Mouse (Mus musculus) spleen, postnatal 10 days (tissue): Measurements from ENCODE around the gene Meis2.
A peak's percentile ranks its signal among the peaks of the same experiment; 100 is the strongest.

Experiments
- DNase-seq, 2 experiments: peaks; one replicate each; pipeline ENCODE4 v3.0.0; 2021 to 2022; ENCODE audit warnings: low spot score in 2 of 2

Gene Meis2

DNA sequence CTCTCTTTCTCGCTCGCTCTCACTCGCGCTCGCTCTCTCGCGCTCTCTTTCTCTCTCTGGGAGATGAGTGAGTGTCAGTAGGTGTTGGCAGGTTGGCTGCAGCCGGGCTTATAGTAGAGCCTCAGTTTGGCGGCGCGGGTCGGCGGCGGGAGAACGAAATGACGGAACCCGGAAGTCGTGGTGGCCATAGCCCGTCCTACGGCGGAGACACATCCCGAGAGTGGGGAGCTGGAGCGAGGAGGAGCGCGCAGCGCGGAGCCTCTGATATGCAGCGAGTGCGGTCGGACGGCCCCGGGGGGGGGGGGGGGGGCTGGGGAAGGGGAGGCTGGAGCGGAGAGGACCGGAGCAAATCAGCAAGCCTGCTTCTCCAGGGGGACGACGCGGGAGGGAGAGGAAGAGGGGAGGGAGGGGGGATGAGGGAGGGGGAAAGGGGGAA is at the start of gene Meis2:
Gene Meis2 (minus strand): TSS at position 270 of the 436 bp plus-strand sequence.
- DNase-seq: peak in 1 of 2 experiments; percentile 28

DNA sequence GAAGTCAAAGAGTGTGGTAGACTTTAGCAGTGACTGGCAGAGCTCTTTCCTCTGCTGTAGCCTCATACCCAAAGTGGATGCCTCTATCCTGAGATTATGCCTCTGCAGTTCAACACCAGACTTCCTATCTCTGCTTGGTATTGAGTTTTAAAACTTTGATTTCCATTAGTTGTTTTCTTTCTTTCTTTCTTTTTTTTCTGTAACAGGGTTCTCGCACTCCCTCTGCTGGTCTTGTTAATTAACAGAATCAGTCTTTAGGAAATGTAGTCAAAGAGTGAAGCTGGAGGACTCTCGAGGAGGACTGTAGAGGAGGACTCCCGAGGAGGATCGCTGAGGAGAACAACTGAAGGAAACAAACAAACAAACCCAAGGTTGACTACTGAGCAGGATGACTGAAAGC is 40.6 kb upstream of the Meis2 start:
- no peak for DNase-seq

- no peak for DNase-seq
Observed at GRCm38 (mm10) chr2:116105179-116105578, 39.5 kb upstream of the Meis2 start.

DNA sequence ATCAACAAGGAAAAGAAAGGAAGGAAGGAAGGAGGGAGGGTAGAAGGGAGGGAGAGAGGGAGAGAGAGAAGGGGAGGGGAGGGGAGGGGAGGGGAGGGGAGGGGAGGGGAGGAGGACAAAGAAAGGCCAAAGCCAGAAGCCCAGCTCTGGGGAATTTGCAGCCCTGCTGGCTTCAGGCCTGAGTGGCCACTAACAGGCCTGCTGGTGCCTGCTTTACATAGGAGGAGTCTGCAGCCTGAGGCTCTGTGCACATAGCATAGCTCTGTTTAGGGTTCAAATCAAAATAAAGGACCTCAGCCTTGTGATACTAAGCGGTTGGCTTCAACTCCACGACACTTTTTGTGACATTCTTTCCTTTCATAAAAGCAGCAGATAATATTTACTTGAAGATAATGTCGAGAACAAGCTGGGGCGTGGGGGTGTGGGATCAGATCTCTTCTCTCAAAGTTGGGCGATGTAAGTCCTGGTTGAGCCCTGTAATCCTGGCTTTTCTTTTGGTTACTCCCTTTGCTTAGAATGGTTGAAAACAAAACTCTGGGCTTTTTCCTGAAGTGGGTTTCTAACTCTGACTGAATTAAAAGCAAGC is 37.9 kb upstream of the Meis2 start:
- DNase-seq: no peak

- peak; percentile 11 to 50 for DNase-seq
Observed at GRCm38 (mm10) chr2:116101221-116101620, 35.6 kb upstream of the Meis2 start.

GRCm38 (mm10) chr2:116080961-116081360 is 15.3 kb upstream of the Meis2 start:
- DNase-seq: no peak

GRCm38 (mm10) chr2:116078841-116079240 is 13.2 kb upstream of the Meis2 start:
- no peak for DNase-seq

- no peak for DNase-seq
Observed at GRCm38 (mm10) chr2:116077716-116078115, 12.1 kb upstream of the Meis2 start.

GRCm38 (mm10) chr2:116076752-116077480 is 11.3 kb upstream of the Meis2 start:
- no peak for DNase-seq

DNA sequence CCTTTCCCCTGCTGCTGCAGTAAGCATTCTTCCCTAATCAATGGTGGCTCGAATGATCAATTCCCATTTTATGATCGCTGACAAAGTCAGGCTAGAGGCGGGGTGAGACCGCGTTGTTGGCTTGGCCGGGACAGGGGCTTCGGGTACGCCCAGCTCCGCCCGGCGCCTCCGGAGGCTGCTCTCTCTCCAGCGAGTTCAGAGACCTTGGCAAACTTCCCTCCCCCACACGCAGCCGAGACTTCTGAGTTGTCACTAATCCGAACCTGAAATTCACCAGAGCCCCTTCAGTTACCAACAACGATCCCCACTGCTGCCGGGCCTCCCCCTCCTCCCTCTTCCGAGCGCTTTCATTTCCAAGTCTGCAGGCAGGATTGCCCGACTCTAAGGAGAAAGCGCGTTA is 10.3 kb upstream of the Meis2 start:
- peak in 1 of 2 experiments; percentile 15 for DNase-seq

- no peak for DNase-seq
Observed at GRCm38 (mm10) chr2:116075477-116075876, 9.8 kb upstream of the Meis2 start.

DNA sequence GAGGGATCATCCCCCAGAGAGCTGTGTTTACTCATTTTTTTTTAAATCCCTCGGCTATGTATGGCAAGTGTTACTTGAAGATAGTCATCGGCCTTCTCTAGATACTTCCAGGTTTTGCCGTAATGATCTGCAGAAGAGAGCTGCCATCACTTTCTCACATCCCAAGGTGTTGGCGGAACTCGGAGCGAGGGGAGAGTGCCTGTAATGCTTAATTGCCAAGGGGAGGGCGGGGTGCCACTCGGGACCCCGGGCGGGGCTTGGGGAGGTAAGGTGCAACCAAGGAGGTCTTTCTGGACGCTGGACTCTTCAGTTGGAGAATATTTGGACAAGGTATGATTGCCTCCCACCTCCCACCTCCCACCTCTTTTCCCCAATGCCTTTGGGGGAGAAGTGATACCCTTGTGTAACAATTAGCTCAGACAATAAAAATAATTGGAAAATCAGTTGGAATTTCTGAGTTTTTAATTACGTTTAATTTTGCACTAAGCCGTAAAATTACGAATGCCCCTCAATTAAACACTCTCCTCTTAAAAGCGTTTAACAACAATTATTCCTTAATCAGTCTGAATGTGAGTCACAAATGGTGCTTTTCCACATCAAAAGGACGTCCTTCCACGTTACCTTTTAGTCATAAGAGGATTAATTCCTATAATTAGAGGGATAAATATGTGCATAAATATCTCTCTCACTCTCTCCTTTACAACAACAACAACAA is 9.2 kb upstream of the Meis2 start:
- no peak for DNase-seq

GRCm38 (mm10) chr2:116074061-116074460 is 8.4 kb upstream of the Meis2 start:
- no peak for DNase-seq

DNA sequence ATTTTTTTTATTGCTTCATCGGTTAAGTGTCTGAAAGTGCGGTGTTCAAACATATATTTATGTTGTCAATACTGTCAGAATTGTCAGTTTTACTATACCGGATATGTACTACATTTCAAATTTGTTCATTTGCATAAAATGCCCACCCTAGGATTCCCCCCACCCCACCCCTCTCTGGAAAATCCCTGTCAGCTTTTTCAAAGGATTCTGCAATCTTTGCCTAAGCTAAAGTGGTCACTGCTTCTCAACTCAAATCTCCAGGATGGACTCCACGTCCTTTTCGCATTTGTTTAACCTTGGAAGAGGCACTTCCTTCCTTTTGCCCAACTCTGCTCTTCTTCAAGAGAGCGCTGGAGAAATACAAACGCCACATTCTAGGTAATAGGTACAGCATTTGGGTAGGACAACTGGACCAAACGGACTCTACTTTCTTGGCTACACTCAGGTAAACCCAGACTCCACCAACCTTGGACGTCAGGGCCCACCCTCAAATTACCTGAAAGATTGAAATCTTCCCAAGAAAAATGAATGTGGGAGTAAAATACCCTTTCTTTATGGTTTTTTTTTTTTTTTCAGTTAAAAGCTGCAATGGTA is 7.8 kb upstream of the Meis2 start:
- DNase-seq: no peak

GRCm38 (mm10) chr2:116072706-116073105 is 7.1 kb upstream of the Meis2 start:
- DNase-seq: no peak

DNA sequence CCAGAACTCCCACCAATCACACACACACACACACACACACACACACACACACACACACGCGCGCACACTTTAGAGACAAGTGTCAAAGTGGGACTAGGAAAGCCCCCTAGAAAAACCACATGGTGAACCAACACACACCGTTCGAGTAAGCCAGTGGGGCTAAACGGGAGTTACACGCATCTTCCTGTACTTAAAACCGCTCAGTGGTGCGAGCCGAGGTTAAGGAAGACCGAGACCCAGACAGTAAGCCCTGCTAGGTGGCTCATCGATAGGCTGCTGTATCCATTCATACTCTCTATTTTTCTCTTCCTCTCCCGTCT is 6.6 kb upstream of the Meis2 start:
- no peak for DNase-seq

DNA sequence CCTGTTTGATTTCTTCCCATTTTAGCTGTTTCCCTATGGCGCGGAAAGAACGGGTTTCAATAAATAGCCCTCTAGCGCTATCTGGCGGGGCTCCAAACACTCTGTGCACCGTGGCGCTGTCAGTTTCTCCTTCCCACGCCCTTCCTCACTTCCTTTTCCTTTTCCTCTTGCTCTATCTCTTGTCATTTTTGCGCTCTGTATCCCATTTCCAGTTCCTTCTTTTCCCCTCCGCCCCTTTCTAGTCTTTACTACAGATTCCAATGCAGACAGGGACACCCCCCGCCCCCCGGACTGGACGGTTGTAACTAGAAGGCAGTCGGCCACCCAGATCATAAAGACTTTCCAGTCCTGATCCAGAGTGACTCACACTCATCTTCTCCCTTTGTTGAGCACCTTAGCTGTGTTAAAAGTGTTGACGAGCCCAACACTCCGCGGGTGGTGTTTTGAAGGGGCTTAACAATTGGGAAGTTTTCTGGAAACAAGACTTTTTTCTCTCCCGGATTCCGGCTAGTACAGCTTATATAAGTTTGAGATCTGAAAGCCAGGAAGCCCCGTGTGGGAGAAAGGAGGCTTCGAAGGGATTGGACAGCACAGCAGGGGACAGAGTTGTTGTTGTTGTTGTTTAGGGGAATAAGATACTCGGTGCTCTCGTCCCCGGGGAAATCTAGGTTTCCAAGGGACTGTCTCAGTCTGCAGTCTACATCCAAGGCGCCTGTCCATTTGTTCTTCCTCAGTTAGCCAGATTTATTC is 6.1 kb upstream of the Meis2 start:
- peak in 1 of 2 experiments; percentile 25 for DNase-seq

DNA sequence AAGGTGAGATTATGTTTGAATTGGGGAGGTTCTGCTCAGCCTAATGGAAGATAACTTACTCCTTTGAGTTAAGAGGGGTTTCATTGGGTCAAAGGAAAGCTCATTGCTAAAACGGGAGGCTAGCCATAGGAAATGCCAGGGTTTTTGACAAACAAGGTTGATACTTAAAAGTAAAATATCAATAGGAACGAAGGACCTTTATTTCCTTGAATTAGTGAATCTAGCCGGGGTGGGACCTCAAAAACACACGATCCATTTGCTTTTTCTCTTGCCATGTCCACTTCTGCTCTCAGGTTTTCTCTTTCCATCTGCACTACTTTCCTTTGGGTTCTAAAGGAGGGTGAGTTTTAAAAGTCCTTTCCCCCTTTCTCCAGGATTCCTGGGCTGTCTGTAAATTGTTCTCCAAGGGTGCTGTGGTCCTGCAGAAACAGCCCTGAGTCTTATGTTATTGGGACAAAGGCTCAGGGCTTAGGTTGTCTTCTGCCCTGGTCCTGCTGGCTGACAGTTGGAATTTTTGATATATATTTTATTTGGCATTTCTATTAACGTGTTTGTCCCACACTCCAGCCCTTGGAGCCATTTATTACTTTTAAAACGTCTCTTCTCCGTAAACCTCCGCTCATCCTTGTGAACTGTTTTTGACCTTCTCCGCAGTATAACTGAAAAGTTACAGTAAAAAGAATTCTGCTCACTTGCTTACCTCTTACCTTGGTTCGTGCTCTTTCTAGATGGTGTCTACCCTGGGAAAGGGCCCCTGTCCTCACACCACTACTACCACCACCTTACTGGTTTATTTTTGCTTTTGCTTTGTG is 5.2 kb upstream of the Meis2 start:
- DNase-seq: no peak

DNA sequence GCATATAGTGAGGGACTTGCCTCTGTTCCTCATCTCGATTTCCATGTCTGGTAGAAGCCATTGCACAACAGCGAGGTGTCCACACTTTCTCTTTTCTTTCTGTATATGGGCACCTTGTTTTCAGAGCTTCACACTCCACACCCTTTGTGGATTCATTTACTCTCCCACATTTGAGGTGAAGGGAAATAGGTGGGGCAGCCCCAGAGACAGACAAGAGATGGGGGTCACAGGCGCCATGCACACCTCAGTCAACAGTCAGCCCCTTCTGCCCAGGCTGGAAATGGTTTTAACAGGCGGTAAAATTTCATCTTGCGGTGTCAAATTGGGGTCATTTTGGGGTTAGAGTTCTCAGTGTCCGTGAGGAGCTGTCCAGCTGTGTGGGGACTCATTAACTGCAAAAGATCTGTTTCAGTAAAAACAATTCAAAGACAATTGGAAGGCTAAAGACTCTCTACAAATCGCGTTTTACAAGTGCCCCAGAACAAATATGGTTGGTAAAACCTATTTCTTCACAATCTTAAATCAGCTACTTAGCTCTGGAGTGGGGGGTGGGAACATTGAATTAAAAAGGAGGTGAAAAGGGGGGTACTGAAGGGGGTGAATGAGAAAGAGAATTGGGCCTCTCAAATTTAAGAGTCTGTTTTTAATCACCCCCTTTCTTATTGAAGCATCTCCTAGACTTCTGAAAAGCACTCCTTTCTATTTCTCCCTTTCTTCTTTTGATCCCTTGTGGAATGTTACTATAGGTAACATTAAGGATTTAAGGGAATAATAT is 4.0 kb upstream of the Meis2 start:
- DNase-seq: no peak

DNA sequence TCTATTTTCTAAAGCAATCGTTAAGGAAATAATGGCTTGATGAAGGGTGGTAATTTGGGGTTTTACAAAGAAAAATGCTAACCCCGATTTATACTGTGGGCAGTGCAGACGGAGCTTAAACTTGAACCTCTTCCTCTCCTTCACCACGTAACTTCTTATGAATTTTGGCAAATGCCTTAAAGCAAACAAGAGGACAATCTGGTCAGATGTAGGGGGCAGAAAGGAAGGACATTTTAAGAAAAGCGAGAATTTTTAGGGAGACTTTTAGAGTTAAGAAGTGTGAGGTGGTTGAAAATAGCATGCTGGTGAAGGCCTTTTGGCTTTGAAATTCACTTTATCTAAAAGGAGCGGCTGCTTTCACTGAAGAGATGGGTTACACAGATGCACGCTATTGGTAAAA is 3.3 kb upstream of the Meis2 start:
- no peak for DNase-seq
